Mouse (Mus musculus): ENCODE measurements around the gene Adam15.

DNA sequence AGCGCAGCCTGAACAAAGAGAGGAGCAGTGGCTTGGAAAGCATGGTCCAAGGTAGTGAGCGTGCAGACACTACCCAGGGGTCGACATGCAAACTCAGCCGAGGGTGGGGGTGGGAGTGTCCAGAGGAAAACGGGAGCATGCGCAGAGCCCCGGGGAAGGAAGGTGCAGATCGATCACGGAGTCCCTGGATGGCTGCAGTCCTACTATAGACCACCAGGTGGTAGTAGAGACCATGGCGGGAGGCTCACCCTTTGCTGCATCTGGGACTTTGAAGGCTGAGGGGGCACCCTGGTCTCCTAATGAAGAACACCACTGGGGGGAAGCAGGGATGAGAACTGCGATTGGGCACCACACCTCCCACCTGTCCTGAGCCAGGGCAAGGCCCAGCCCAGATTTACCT lies 9.3 kb downstream of the Adam15 start:
- TF ChIP-seq CTCF (IDR thresholded peaks at IDR 0.05; ENCODE audit: low read depth), result peak; percentile 97
- TF ChIP-seq EP300 (IDR thresholded peaks at IDR 0.05; ENCODE audit: low read depth), result no peak

Data from liver, postnatal 0 days (tissue).